11 mouse cellular contexts compared by ENCODE assay signal in the genomic region with DNA sequence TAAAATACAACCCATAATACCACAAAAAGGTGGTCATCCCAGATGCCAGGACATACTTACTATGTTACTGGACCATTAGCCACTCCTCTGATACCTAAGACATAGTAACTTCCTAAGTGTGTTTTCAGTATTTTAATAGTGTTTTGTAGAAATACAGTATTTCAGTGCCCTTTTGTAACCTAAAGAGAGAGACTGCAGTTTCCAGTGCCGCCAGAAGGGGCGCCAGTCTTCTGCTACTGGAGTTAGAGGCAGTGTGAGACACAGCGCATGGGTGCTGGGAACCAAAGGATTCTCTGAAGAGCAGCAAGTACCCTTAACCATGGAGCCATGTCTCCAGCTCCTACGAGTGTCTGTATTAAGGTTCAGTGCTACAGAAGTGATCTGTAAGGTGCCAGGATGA. TPM values are rescaled to one million over a fixed set of nuclear protein-coding genes. Genes with fewer than 3 reads are reported as not detected.
DNase-seq lines count a peak whose midpoint lies in the region; ATAC-seq and TF ChIP-seq lines count a peak whose summit lies in the region.
"Had no signal": no experiment of that assay in that cellular context is flagged by ENCODE, and none has a peak within 500 bp of the region (broad histone marks: within the 10 kb centered on the region; RNA-seq: fewer than 3 reads in every experiment).

No protein-coding gene starts in this region.

- H3K4me1 ChIP-seq in intestine, postnatal 0 days (replicated peaks; ENCODE audit: control insufficient read depth, insufficient read depth, low read length): no peaks in the 10 kb centered on the region
- H3K4me1 ChIP-seq in intestine, embryonic 16.5 days (ENCODE audit: control insufficient read depth, insufficient read depth, low read length): peaks cover 20% of the 10 kb centered on the region
- peaks cover 11% of the 10 kb centered on the region; the same call in 1 of the 2 replicates for H3K4me1 ChIP-seq in embryonic facial prominence, embryonic 10.5 days

- peak; percentile 29 for DNase-seq in thymus, postnatal 14 days
- no peak for DNase-seq in thymus, postnatal 10 days (ENCODE audit: low spot score in 2 of 2)
- peak; percentile 28 for DNase-seq in embryonic facial prominence, embryonic 10.5 days (ENCODE audit: low spot score)
- DNase-seq in ovary, postnatal 10 days (ENCODE audit: low spot score): no peak
- DNase-seq in cerebellum, adult 18-20 months: no peak
- DNase-seq: cerebellum, adult 8-10 months had no signal

- H3K36me3 ChIP-seq in intestine, postnatal 0 days (ENCODE audit: control insufficient read depth, insufficient read depth): no peaks in the 10 kb centered on the region
- no peaks in the 10 kb centered on the region for H3K36me3 ChIP-seq in intestine, embryonic 16.5 days (ENCODE audit: control insufficient read depth, insufficient read depth, low read length)
- H3K36me3 ChIP-seq in embryonic facial prominence, embryonic 10.5 days (replicated peaks): 0 out of 2 replicates have a peak, but pooled peaks cover 4% of the 10 kb centered on the region
- H3K36me3 ChIP-seq: intestine, embryonic 15.5 days; midbrain, embryonic 12.5 days; stomach, embryonic 15.5 days had no signal

- H3K9ac ChIP-seq in intestine, postnatal 0 days (ENCODE audit: low read depth, low read length): no peak overlapping the region
- no peak overlapping the region for H3K9ac ChIP-seq in intestine, embryonic 16.5 days (ENCODE audit: low read depth, low read length)
- H3K9ac ChIP-seq: intestine, embryonic 15.5 days; midbrain, embryonic 12.5 days; stomach, embryonic 15.5 days had no signal

- H3K4me3 ChIP-seq in intestine, postnatal 0 days (ENCODE audit: low read depth, low read length): no peak overlapping the region
- no peak overlapping the region for H3K4me3 ChIP-seq in intestine, embryonic 16.5 days (ENCODE audit: low read length)
- H3K4me3 ChIP-seq in embryonic facial prominence, embryonic 10.5 days: no peak overlapping the region
- H3K4me3 ChIP-seq: intestine, embryonic 15.5 days; midbrain, embryonic 12.5 days; stomach, embryonic 15.5 days had no signal

- no peaks in the 10 kb centered on the region for H3K9me3 ChIP-seq in intestine, postnatal 0 days (ENCODE audit: control insufficient read depth)
- H3K9me3 ChIP-seq in intestine, embryonic 16.5 days (ENCODE audit: control insufficient read depth, low read length): no peaks in the 10 kb centered on the region
- no peaks in the 10 kb centered on the region for H3K9me3 ChIP-seq in embryonic facial prominence, embryonic 10.5 days
- H3K9me3 ChIP-seq: intestine, embryonic 15.5 days; midbrain, embryonic 12.5 days; stomach, embryonic 15.5 days had no signal

- ATAC-seq in intestine, postnatal 0 days: no peak
- no peak for ATAC-seq in intestine, embryonic 16.5 days
- ATAC-seq: intestine, embryonic 15.5 days had no signal

- peak; percentile 55 for TF ChIP-seq CTCF in intestine, postnatal 0 days (IDR thresholded peaks at IDR 0.05; ENCODE audit: low read depth)

- H3K27ac ChIP-seq in intestine, postnatal 0 days (ENCODE audit: low read depth, low read length): no peak overlapping the region
- no peak overlapping the region for H3K27ac ChIP-seq in intestine, embryonic 16.5 days (ENCODE audit: low read length)
- H3K27ac ChIP-seq in embryonic facial prominence, embryonic 10.5 days (replicated peaks): no peak overlapping the region
- H3K27ac ChIP-seq: intestine, embryonic 15.5 days; midbrain, embryonic 12.5 days; stomach, embryonic 15.5 days had no signal

- no peaks in the 10 kb centered on the region for H3K27me3 ChIP-seq in intestine, postnatal 0 days (replicated peaks; ENCODE audit: control insufficient read depth, insufficient read depth, low read length)
- H3K27me3 ChIP-seq in intestine, embryonic 16.5 days (replicated peaks; ENCODE audit: control insufficient read depth, insufficient read depth, low read length): no peaks in the 10 kb centered on the region
- no peaks in the 10 kb centered on the region for H3K27me3 ChIP-seq in embryonic facial prominence, embryonic 10.5 days (replicated peaks; ENCODE audit: low read depth, poor library complexity, severe bottlenecking)
- H3K27me3 ChIP-seq: intestine, embryonic 15.5 days; midbrain, embryonic 12.5 days; stomach, embryonic 15.5 days had no signal

- WGBS in intestine, postnatal 0 days: 72% methylated on average over 4 of the region's 4 CpGs
- 62% methylated on average over 4 of the region's 4 CpGs for WGBS in intestine, embryonic 16.5 days
- 57% methylated on average over 4 of the region's 4 CpGs for WGBS in embryonic facial prominence, embryonic 10.5 days

- H3K4me2 ChIP-seq in intestine, postnatal 0 days (replicated peaks; ENCODE audit: low read depth): no peak overlapping the region
- no peak overlapping the region for H3K4me2 ChIP-seq in intestine, embryonic 16.5 days (ENCODE audit: low read depth, low read length)
- H3K4me2 ChIP-seq: intestine, embryonic 15.5 days; midbrain, embryonic 12.5 days; stomach, embryonic 15.5 days had no signal

RNA-seq across cellular contexts. Expression of a gene that starts 48.1 kb away (rescaled TPM):
- 3.3 and 4.4 TPM in 2 replicates for polyA plus RNA-seq in intestine, postnatal 0 days (2015; fragmentation: Nextera tagmentation; extraction: Ambion mirVana)
- polyA plus RNA-seq in intestine, embryonic 16.5 days (2015; fragmentation: Nextera tagmentation; extraction: Ambion mirVana): 3.1 and 3.2 TPM in 2 replicates
- polyA plus RNA-seq in embryonic facial prominence, embryonic 10.5 days (2016; fragmentation: Nextera tagmentation; extraction: Ambion mirVana): 3.5 and 3.7 TPM in 2 replicates

Comparison
In these comparisons a context has a peak if more than half of its experiments do, and no peak if none do; other contexts are left out.
1. DNase-seq: peak in thymus, postnatal 14 days (single experiment) and embryonic facial prominence, embryonic 10.5 days (single experiment); none in thymus, postnatal 10 days (0 of 2), ovary, postnatal 10 days (single experiment) and cerebellum, adult 18-20 months (0 of 2).